Mouse (Mus musculus) limb, embryonic 11.5 days (tissue): ENCODE data around the gene H2afx. TPM values are rescaled to one million over a fixed set of nuclear protein-coding genes. Genes with fewer than 3 reads are reported as not detected.
"Not testable (repeated sequence)": the region's sequence is repeated elsewhere in the genome, so short reads cannot be mapped to it uniquely, and the experiment has no call there.

ENCODE experiments used
- ATAC-seq: fragments of 200-750 bp; cut with Nextera tagmentation; 2 replicates; pipeline ENCODE4 v1.8.0; 2017; ENCODE audit warnings: low read depth; ENCODE audit not compliant: insufficient number of reproducible peaks, low FRiP score, low TSS enrichment
- DNase-seq: peaks from one replicate; pipeline ENCODE4 v3.0.0-alpha.2; 2015; ENCODE audit warnings: low spot score
- H3K27ac ChIP-seq: fragments of 300-500 bp; sonication (generic); replicated peaks from 2 replicates; pipeline ENCODE4 v1.5.1; 2014; ENCODE audit warnings: low read depth, mild to moderate bottlenecking, low read length
- H3K27me3 ChIP-seq: fragments of 300-500 bp; sonication (generic); 2 replicates; pipeline ENCODE4 v1.6.1; 2014; ENCODE audit warnings: mild to moderate bottlenecking, low read length, mixed read lengths; ENCODE audit not compliant: control insufficient read depth, insufficient read depth
- H3K36me3 ChIP-seq: fragments of 300-500 bp; sonication (generic); 2 replicates; pipeline ENCODE4 v1.6.1; 2014; ENCODE audit warnings: mild to moderate bottlenecking, low read length, moderate library complexity, mixed read lengths; ENCODE audit not compliant: control insufficient read depth, insufficient read depth
- H3K4me1 ChIP-seq: fragments of 300-500 bp; sonication (generic); 2 replicates; pipeline ENCODE4 v1.6.1; 2014; ENCODE audit warnings: low read length, mixed read lengths; ENCODE audit not compliant: control insufficient read depth, insufficient read depth
- H3K4me2 ChIP-seq: fragments of 300-500 bp; sonication (generic); 2 replicates; pipeline ENCODE4 v1.6.1; 2014; ENCODE audit warnings: low read depth, mild to moderate bottlenecking, moderate library complexity; ENCODE audit not compliant: severe bottlenecking
- H3K4me3 ChIP-seq: fragments of 300-500 bp; sonication (generic); 2 replicates; pipeline ENCODE4 v1.5.1; 2014; ENCODE audit warnings: low read depth, low read length
- H3K9ac ChIP-seq: fragments of 300-500 bp; sonication (generic); 2 replicates; pipeline ENCODE4 v1.6.1; 2014; ENCODE audit warnings: mild to moderate bottlenecking, low read length
- H3K9me3 ChIP-seq: fragments of 300-500 bp; sonication (generic); 2 replicates; pipeline ENCODE4 v1.6.1; 2016; ENCODE audit warnings: low read length; ENCODE audit not compliant: control insufficient read depth
- WGBS: fragments of 180-500 bp; shearing (Covaris S2); extraction: QIAGEN DNeasy Blood & Tissue Kit; methylation state at CpG from one replicate; pipeline ENCODE4 v1.1.7; 2014; 5-methylcytosine and 5-hydroxymethylcytosine counted together
- polyA plus RNA-seq: library from polyadenylated mRNA; unstranded; fragments of >200 nt; fragmentation: Nextera tagmentation; extraction: Ambion mirVana; gene quantifications from 2 replicates; pipeline ENCODE4 v1.2.1, GENCODE M21; 2014

Gene H2afx
- polyA plus RNA-seq, 1 experiment from 2014 or later, result 525 TPM

- under 1% methylated on average over 22 of the region's 22 CpGs for WGBS
- Histone ChIP-seq H3K27ac (peak overlapping the region; percentile 70), H3K4me3 (peak overlapping the region; percentile 58), H3K36me3 (peaks cover 14% of the 10 kb centered on the region; the same call in 1 of the 2 replicates), H3K9me3 (no peaks in the 10 kb centered on the region), H3K27me3 (no peaks in the 10 kb centered on the region), H3K4me2 (peak overlapping the region; percentile 61), H3K4me1 (peaks cover 8% of the 10 kb centered on the region), H3K9ac (peak overlapping the region; percentile 70)
- ATAC-seq (peak; percentile 48; the same call in 1 of the 2 replicates), DNase-seq (peak; percentile 59)
Measured at GRCm38 (mm10) chr9:44327064-44327711, 7.3 kb upstream of the H2afx start.

- peaks cover 20% of the 10 kb centered on the region for H3K36me3 ChIP-seq
- ATAC-seq (no peak), DNase-seq (no peak)
- WGBS, result 91% methylated on average over 5 of the region's 5 CpGs
- peaks cover 8% of the 10 kb centered on the region for H3K4me1 ChIP-seq
- H3K9me3 ChIP-seq, result no peaks in the 10 kb centered on the region
- H3K4me2 ChIP-seq, result peak overlapping the region; percentile 61
- peak overlapping the region; percentile 70 for H3K9ac ChIP-seq
- H3K27me3 ChIP-seq, result no peaks in the 10 kb centered on the region
- H3K27ac ChIP-seq, result no peak overlapping the region
- peak overlapping the region; percentile 58 for H3K4me3 ChIP-seq
Measured at GRCm38 (mm10) chr9:44327926-44328325, 6.6 kb upstream of the H2afx start.

GRCm38 (mm10) chr9:44330736-44331135 lies 3.8 kb upstream of the H2afx start:
- Histone ChIP-seq H3K4me2 (no peak overlapping the region), H3K27me3 (no peaks in the 10 kb centered on the region), H3K27ac (no peak overlapping the region), H3K9me3 (no peaks in the 10 kb centered on the region), H3K4me1 (peaks cover 8% of the 10 kb centered on the region), H3K9ac (no peak overlapping the region), H3K36me3 (peaks cover 28% of the 10 kb centered on the region), H3K4me3 (no peak overlapping the region)
- ATAC-seq (no peak), DNase-seq (no peak)
- 93% methylated on average over 6 of the region's 6 CpGs for WGBS

GRCm38 (mm10) chr9:44332918-44333638 lies 1.4 kb upstream of the H2afx start:
- Histone ChIP-seq H3K9me3 (no peaks in the 10 kb centered on the region), H3K4me3 (no peak overlapping the region)
- WGBS, result 95% methylated on average over 13 of the region's 13 CpGs

GRCm38 (mm10) chr9:44335331-44336092 lies 1.0 kb downstream of the H2afx start:
- Histone ChIP-seq H3K4me1 (peaks cover 10% of the 10 kb centered on the region; the same call in 1 of the 2 replicates), H3K4me3 (peak overlapping the region; percentile 82), H3K4me2 (peak overlapping the region; percentile 69), H3K9ac (peak overlapping the region; percentile 99), H3K36me3 (peaks cover 32% of the 10 kb centered on the region), H3K9me3 (no peaks in the 10 kb centered on the region), H3K27ac (peak overlapping the region; percentile 93), H3K27me3 (no peaks in the 10 kb centered on the region)
- under 1% methylated on average over 50 of the region's 50 CpGs for WGBS
- peak; percentile 70 for DNase-seq
- no peak for ATAC-seq

More at GRCm38 (mm10) chr9:44332918-44333638, 1.4 kb upstream of the H2afx start:
- H3K36me3 ChIP-seq, result peaks cover 32% of the 10 kb centered on the region
- ATAC-seq (no peak), DNase-seq (no peak)
- H3K4me2 ChIP-seq, result no peak overlapping the region
- H3K4me1 ChIP-seq, result peaks cover 10% of the 10 kb centered on the region; the same call in 1 of the 2 replicates
- H3K27me3 ChIP-seq, result no peaks in the 10 kb centered on the region
- H3K9ac ChIP-seq, result no peak overlapping the region
- H3K27ac ChIP-seq, result no peak overlapping the region

- DNase-seq (no peak), ATAC-seq (no peak)
- H3K9me3 ChIP-seq, result no peaks in the 10 kb centered on the region
- H3K9ac ChIP-seq, result peak overlapping the region; percentile 99
- peak overlapping the region; percentile 82 for H3K4me3 ChIP-seq
- peaks cover 29% of the 10 kb centered on the region for H3K36me3 ChIP-seq
- H3K4me1 ChIP-seq, result peaks cover 10% of the 10 kb centered on the region; the same call in 1 of the 2 replicates
- H3K4me2 ChIP-seq, result peak overlapping the region; percentile 69
- WGBS, result 7% methylated on average over 5 of the region's 5 CpGs
- peak overlapping the region; percentile 93 for H3K27ac ChIP-seq
- no peaks in the 10 kb centered on the region for H3K27me3 ChIP-seq
Measured at GRCm38 (mm10) chr9:44336093-44336406, 1.6 kb downstream of the H2afx start.

- peaks cover 26% of the 10 kb centered on the region for H3K36me3 ChIP-seq
- H3K4me2 ChIP-seq, result peak overlapping the region; percentile 69
- H3K27ac ChIP-seq, H3K27me3 ChIP-seq, H3K9me3 ChIP-seq, DNase-seq, ATAC-seq: not testable (repeated sequence)
- H3K4me3 ChIP-seq, result peak overlapping the region; percentile 82
- 46% methylated on average over 4 of the region's 4 CpGs for WGBS
- peak overlapping the region; percentile 45; the same call in 1 of the 2 replicates for H3K9ac ChIP-seq
- H3K4me1 ChIP-seq, result peaks cover 10% of the 10 kb centered on the region; the same call in 1 of the 2 replicates
Measured at GRCm38 (mm10) chr9:44336513-44336912, 2.0 kb downstream of the H2afx start.

- WGBS, result 75% methylated on average over 3 of the region's 3 CpGs
- H3K27ac ChIP-seq, result no peak overlapping the region
Measured at GRCm38 (mm10) chr9:44336964-44337363, 2.5 kb downstream of the H2afx start.

More at GRCm38 (mm10) chr9:44336964-44337363, 2.5 kb downstream of the H2afx start:
- Histone ChIP-seq H3K9ac (no peak overlapping the region; the same call in 1 of the 2 replicates), H3K36me3 (peaks cover 22% of the 10 kb centered on the region), H3K4me3 (peak overlapping the region; percentile 82), H3K27me3 (no peaks in the 10 kb centered on the region), H3K4me1 (peaks cover 10% of the 10 kb centered on the region; the same call in 1 of the 2 replicates), H3K9me3 (no peaks in the 10 kb centered on the region), H3K4me2 (peak overlapping the region; percentile 69)
- ATAC-seq (no peak), DNase-seq (no peak)
